Mouse (Mus musculus): Measurements from ENCODE around the gene Hdac4.

Hdac4 gene

GRCm38 (mm10) chr1:91962256-91962655 lies 233.2 kb downstream of the Hdac4 start:
- DNase-seq (ENCODE audit: low spot score): peak; percentile 64

- DNase-seq (ENCODE audit: low spot score): no peak
These were observed 234.3 kb downstream of the Hdac4 start for GRCm38 (mm10) chr1:91961231-91961630.

GRCm38 (mm10) chr1:91959891-91960290 lies 235.6 kb downstream of the Hdac4 start:
- peak; percentile 38 for DNase-seq (ENCODE audit: low spot score)

GRCm38 (mm10) chr1:91959044-91959443 lies 236.5 kb downstream of the Hdac4 start:
- DNase-seq (ENCODE audit: low spot score): no peak

GRCm38 (mm10) chr1:91956229-91956628 lies 239.3 kb downstream of the Hdac4 start:
- DNase-seq (ENCODE audit: low spot score): no peak

GRCm38 (mm10) chr1:91954954-91955353 lies 240.5 kb downstream of the Hdac4 start:
- no peak for DNase-seq (ENCODE audit: low spot score)

- DNase-seq (ENCODE audit: low spot score): no peak
These were observed 242.6 kb downstream of the Hdac4 start for GRCm38 (mm10) chr1:91952912-91953311.

GRCm38 (mm10) chr1:91947441-91947840 lies 248.1 kb downstream of the Hdac4 start:
- DNase-seq (ENCODE audit: low spot score): no peak

GRCm38 (mm10) chr1:91942583-91942982 lies 252.9 kb downstream of the Hdac4 start:
- no peak for DNase-seq (ENCODE audit: low spot score)

- no peak for DNase-seq (ENCODE audit: low spot score)
These were observed 253.5 kb downstream of the Hdac4 start for GRCm38 (mm10) chr1:91942031-91942430.

GRCm38 (mm10) chr1:91941094-91941493 lies 254.4 kb downstream of the Hdac4 start:
- no peak for DNase-seq (ENCODE audit: low spot score)

GRCm38 (mm10) chr1:91935171-91935570 lies 260.3 kb downstream of the Hdac4 start:
- no peak for DNase-seq (ENCODE audit: low spot score)

- DNase-seq (ENCODE audit: low spot score): peak; percentile 57
These were observed 261.8 kb downstream of the Hdac4 start for GRCm38 (mm10) chr1:91933681-91934080.

- DNase-seq (ENCODE audit: low spot score): no peak
These were observed 263.3 kb downstream of the Hdac4 start for GRCm38 (mm10) chr1:91932221-91932620.

GRCm38 (mm10) chr1:91931786-91932185 lies 263.7 kb downstream of the Hdac4 start:
- no peak for DNase-seq (ENCODE audit: low spot score)

- DNase-seq (ENCODE audit: low spot score): no peak
These were observed 264.3 kb downstream of the Hdac4 start for GRCm38 (mm10) chr1:91931196-91931595.

GRCm38 (mm10) chr1:91929051-91929450 lies 266.4 kb downstream of the Hdac4 start:
- peak; percentile 68 for DNase-seq (ENCODE audit: low spot score)

GRCm38 (mm10) chr1:91927536-91928315 lies 267.8 kb downstream of the Hdac4 start:
- DNase-seq (ENCODE audit: low spot score): no peak

GRCm38 (mm10) chr1:91923567-91923966 lies 271.9 kb downstream of the Hdac4 start:
- no peak for DNase-seq (ENCODE audit: low spot score)

- no peak for DNase-seq (ENCODE audit: low spot score)
These were observed 273.0 kb downstream of the Hdac4 start for GRCm38 (mm10) chr1:91922235-91923152.

GRCm38 (mm10) chr1:91921702-91922101 lies 273.8 kb downstream of the Hdac4 start:
- no peak for DNase-seq (ENCODE audit: low spot score)

- no peak for DNase-seq (ENCODE audit: low spot score)
These were observed 274.2 kb downstream of the Hdac4 start for GRCm38 (mm10) chr1:91921279-91921678.

- no peak for DNase-seq (ENCODE audit: low spot score)
These were observed 275.4 kb downstream of the Hdac4 start for GRCm38 (mm10) chr1:91920038-91920589.
